ENCODE assay signal across 23 mouse cellular contexts in genomic region chr5:124317648-124318047, GRCm38 (mm10).
"Had no signal": no experiment of that assay in that cellular context is flagged by ENCODE, and none has a peak within 500 bp of the region (broad histone marks: within the 10 kb centered on the region; RNA-seq: fewer than 3 reads in every experiment).

No protein-coding gene starts in this region.

- H3K27me3 ChIP-seq: kidney, embryonic 15.5 days; limb, embryonic 13.5 days; midbrain, embryonic 13.5 days; neural tube, embryonic 13.5 days; stomach, embryonic 15.5 days had no signal

- H3K27ac ChIP-seq: kidney, embryonic 15.5 days; limb, embryonic 10.5 days; limb, embryonic 13.5 days; macrophage; midbrain, embryonic 10.5 days; midbrain, embryonic 13.5 days; neural tube, embryonic 13.5 days; stomach, embryonic 15.5 days had no signal

- H3K4me1 ChIP-seq: kidney, embryonic 15.5 days; limb, embryonic 13.5 days; midbrain, embryonic 10.5 days; midbrain, embryonic 13.5 days; neural tube, embryonic 13.5 days; stomach, embryonic 15.5 days had no signal

- H3K4me3 ChIP-seq: kidney, embryonic 15.5 days; limb, embryonic 10.5 days; limb, embryonic 13.5 days; midbrain, embryonic 10.5 days; midbrain, embryonic 13.5 days; myocyte; neural tube, embryonic 13.5 days; stomach, embryonic 15.5 days had no signal

- ATAC-seq: intestine, postnatal 0 days; lung, postnatal 0 days; midbrain, embryonic 13.5 days; midbrain, embryonic 16.5 days had no signal

- H3K4me2 ChIP-seq: kidney, embryonic 15.5 days; limb, embryonic 13.5 days; lung, embryonic 14.5 days; midbrain, embryonic 13.5 days; neural tube, embryonic 13.5 days; stomach, embryonic 15.5 days had no signal

- H3K9me3 ChIP-seq: kidney, embryonic 15.5 days; limb, embryonic 10.5 days; midbrain, embryonic 13.5 days; stomach, embryonic 15.5 days had no signal

- DNase-seq: kidney, adult 2 months; kidney, postnatal 14 days; kidney, postnatal 4 days; layer of hippocampus, adult 9-11 months; layer of hippocampus, postnatal 36 days; lung, embryonic 14.5 days; retina, postnatal 1 day; right cerebral cortex, postnatal 25 days; spleen, adult 18-20 months; thymus, postnatal 14 days; thymus, postnatal 4 days had no signal

- H3K9ac ChIP-seq: kidney, embryonic 15.5 days; limb, embryonic 13.5 days; lung, embryonic 14.5 days; midbrain, embryonic 13.5 days; neural tube, embryonic 13.5 days; stomach, embryonic 15.5 days had no signal
